Mouse (Mus musculus) forebrain, embryonic 15.5 days (tissue): Measurements from ENCODE around the gene Lcmt1. TPM values are rescaled to one million over a fixed set of nuclear protein-coding genes. Genes with fewer than 3 reads are reported as not detected.

Experiments used
- ATAC-seq: fragments of 200-750 bp; cut with Nextera tagmentation; replicated peaks from 2 replicates; pipeline ENCODE4 v1.8.0; 2017; ENCODE audit warnings: mild to moderate bottlenecking, moderate TSS enrichment, moderate library complexity
- H3K27ac ChIP-seq: fragments of 300-500 bp; sonication (generic); replicated peaks from 2 replicates; pipeline ENCODE4 v1.5.1; 2015; ENCODE audit warnings: mild to moderate bottlenecking, inconsistent platforms
- H3K27me3 ChIP-seq: fragments of 300-500 bp; sonication (generic); 2 replicates; pipeline ENCODE4 v1.6.1; 2015; ENCODE audit warnings: inconsistent platforms
- H3K36me3 ChIP-seq: fragments of 300-500 bp; sonication (generic); 2 replicates; pipeline ENCODE4 v1.6.1; 2015; ENCODE audit warnings: mild to moderate bottlenecking, inconsistent platforms
- H3K4me1 ChIP-seq: fragments of 300-500 bp; sonication (generic); 2 replicates; pipeline ENCODE4 v1.6.1; 2015; ENCODE audit warnings: inconsistent platforms
- H3K4me2 ChIP-seq: fragments of 300-500 bp; sonication (generic); replicated peaks from 2 replicates; pipeline ENCODE4 v1.6.1; 2015; ENCODE audit warnings: mild to moderate bottlenecking, inconsistent platforms
- H3K4me3 ChIP-seq: fragments of 300-500 bp; sonication (generic); 2 replicates; pipeline ENCODE4 v1.5.1; 2015; ENCODE audit warnings: mild to moderate bottlenecking, inconsistent platforms
- H3K9ac ChIP-seq: fragments of 300-500 bp; sonication (generic); replicated peaks from 2 replicates; pipeline ENCODE4 v1.6.1; 2015; ENCODE audit warnings: mild to moderate bottlenecking, inconsistent platforms
- H3K9me3 ChIP-seq: fragments of 300-500 bp; sonication (generic); 2 replicates; pipeline ENCODE4 v1.6.1; 2016; ENCODE audit warnings: inconsistent platforms
- WGBS: fragments of 180-500 bp; shearing (Covaris S2); methylation state at CpG from one replicate; pipeline ENCODE4 v1.1.7; 2015; ENCODE audit warnings: mixed read lengths; 5-methylcytosine and 5-hydroxymethylcytosine counted together
- polyA plus RNA-seq: library from polyadenylated mRNA; unstranded; fragments of >200 nt; fragmentation: Nextera tagmentation; extraction: Ambion mirVana; gene quantifications from 2 replicates; pipeline ENCODE4 v1.2.1, GENCODE M21; 2015

The Lcmt1 gene
- polyA plus RNA-seq, 1 experiment from 2014 or later = 102 TPM

DNA sequence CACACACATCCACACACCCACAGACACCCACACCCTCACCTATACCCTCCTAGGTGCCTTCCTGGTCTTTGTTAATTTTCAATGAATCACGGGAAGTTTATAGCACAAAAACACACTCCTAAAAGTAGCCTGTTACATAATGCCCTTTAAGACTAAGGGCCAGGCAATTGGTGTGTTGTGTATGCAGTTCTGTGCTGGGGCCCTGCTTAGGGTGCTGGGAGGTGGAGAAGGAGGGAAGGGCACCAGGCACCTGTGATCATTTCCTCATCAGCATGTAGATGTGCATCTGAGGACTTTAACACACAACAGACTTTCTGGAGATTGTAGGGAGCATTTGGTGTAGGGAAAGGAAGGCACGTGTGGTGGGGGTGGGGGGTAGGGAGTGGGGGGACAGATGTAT, 79.2 kb downstream of the Lcmt1 start:
- 89% methylated on average over 2 of the region's 2 CpGs for WGBS
- no peaks in the 10 kb centered on the region for H3K4me1 ChIP-seq
- no peaks in the 10 kb centered on the region for H3K9me3 ChIP-seq
- H3K9ac ChIP-seq = no peak overlapping the region
- no peak overlapping the region for H3K4me2 ChIP-seq
- H3K36me3 ChIP-seq = no peaks in the 10 kb centered on the region
- no peak overlapping the region for H3K27ac ChIP-seq
- no peak overlapping the region for H3K4me3 ChIP-seq
- no peaks in the 10 kb centered on the region for H3K27me3 ChIP-seq
- no peak for ATAC-seq

DNA sequence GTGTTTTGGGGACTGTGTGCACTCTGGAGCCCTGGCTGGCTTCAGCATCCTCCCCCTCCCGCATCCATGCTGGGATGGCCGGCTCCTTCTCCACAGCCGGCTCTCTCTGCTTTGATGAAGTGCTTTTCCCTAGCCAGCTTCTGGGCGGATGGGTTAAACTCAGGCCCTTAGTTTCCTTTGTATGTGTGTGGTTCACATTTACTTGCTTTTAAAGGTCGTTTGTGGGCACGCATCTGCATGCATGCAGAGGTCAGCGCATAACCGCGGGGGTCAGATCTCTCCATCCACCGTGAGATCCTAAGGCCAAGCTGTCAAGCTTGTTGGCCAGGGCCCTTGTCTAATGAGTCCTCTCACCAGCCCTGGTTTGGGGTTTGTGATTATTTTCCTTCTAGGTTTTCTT, 80.1 kb downstream of the Lcmt1 start:
- H3K9me3 ChIP-seq = no peaks in the 10 kb centered on the region
- H3K4me1 ChIP-seq = no peaks in the 10 kb centered on the region
- no peak overlapping the region for H3K4me3 ChIP-seq
- no peak for ATAC-seq
- no peaks in the 10 kb centered on the region for H3K36me3 ChIP-seq
- 71% methylated on average over 10 of the region's 10 CpGs for WGBS
- H3K27ac ChIP-seq = no peak overlapping the region
- H3K4me2 ChIP-seq = no peak overlapping the region
- no peaks in the 10 kb centered on the region for H3K27me3 ChIP-seq
- no peak overlapping the region for H3K9ac ChIP-seq

DNA sequence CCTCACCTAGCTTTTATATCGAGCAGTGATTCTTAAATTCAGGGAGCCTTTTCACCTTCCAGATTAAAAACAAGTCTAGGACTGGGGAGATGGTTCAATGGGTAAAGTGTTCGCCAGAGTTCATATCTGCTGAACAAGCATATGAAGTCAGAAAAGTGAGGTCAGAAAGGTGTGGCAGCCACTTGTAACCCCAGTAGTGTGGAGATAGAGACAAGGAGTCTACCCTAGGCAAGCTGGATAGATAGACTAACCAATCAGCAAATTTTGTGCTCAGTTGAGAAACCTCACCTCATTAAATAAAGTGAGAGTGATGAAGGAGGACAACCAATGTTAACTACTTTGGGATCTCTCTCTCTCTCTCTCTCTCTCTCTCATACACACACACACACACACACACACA, 80.9 kb downstream of the Lcmt1 start:
- WGBS = 88% methylated on average over 2 of the region's 2 CpGs
- no peaks in the 10 kb centered on the region for H3K36me3 ChIP-seq
- no peak overlapping the region for H3K4me2 ChIP-seq
- ATAC-seq = no peak
- no peaks in the 10 kb centered on the region for H3K4me1 ChIP-seq
- no peak overlapping the region for H3K27ac ChIP-seq
- no peaks in the 10 kb centered on the region for H3K27me3 ChIP-seq
- no peak overlapping the region for H3K9ac ChIP-seq
- no peak overlapping the region for H3K4me3 ChIP-seq
- no peaks in the 10 kb centered on the region for H3K9me3 ChIP-seq

- Histone ChIP-seq H3K9me3 (no peaks in the 10 kb centered on the region), H3K4me3 (no peak overlapping the region), H3K4me1 (no peaks in the 10 kb centered on the region), H3K4me2 (no peak overlapping the region), H3K36me3 (no peaks in the 10 kb centered on the region), H3K9ac (no peak overlapping the region), H3K27me3 (no peaks in the 10 kb centered on the region), H3K27ac (no peak overlapping the region)
- no peak for ATAC-seq
- 84% methylated on average over 6 of the region's 6 CpGs for WGBS
Measured at GRCm38 (mm10) chr7:123452551-123452950, 83.0 kb downstream of the Lcmt1 start.

DNA sequence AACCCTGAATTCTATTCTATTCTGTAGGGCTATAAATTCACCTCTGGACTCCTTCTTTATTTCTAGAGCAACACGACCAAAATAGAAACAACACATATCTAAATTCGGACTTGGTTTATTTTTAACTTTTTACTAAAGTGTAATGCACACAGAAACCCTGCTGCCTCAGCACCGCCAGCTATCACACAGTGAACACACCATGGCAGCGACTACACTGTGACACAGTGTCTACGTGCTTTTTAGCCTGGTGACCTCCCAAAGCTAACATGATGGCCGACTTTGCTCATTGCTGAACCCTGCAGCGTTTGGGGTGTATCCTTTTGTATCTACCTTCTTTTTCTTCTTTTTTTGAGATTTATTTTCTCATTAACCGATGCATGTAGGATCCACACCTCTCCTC, 83.5 kb downstream of the Lcmt1 start:
- Histone ChIP-seq H3K9ac (no peak overlapping the region), H3K27ac (no peak overlapping the region), H3K9me3 (no peaks in the 10 kb centered on the region), H3K4me3 (no peak overlapping the region), H3K27me3 (no peaks in the 10 kb centered on the region), H3K36me3 (no peaks in the 10 kb centered on the region), H3K4me1 (no peaks in the 10 kb centered on the region), H3K4me2 (no peak overlapping the region)
- ATAC-seq = no peak
- WGBS = 91% methylated on average over 8 of the region's 8 CpGs

- H3K27me3 ChIP-seq = no peaks in the 10 kb centered on the region
- H3K27ac ChIP-seq = no peak overlapping the region
- over 99% methylated on average over 3 of the region's 3 CpGs for WGBS
- H3K4me2 ChIP-seq = no peak overlapping the region
- H3K4me3 ChIP-seq = no peak overlapping the region
- no peak overlapping the region for H3K9ac ChIP-seq
- no peaks in the 10 kb centered on the region for H3K36me3 ChIP-seq
- no peaks in the 10 kb centered on the region for H3K4me1 ChIP-seq
- no peak for ATAC-seq
- no peaks in the 10 kb centered on the region for H3K9me3 ChIP-seq
Measured at GRCm38 (mm10) chr7:123455088-123455487, 85.5 kb downstream of the Lcmt1 start.

DNA sequence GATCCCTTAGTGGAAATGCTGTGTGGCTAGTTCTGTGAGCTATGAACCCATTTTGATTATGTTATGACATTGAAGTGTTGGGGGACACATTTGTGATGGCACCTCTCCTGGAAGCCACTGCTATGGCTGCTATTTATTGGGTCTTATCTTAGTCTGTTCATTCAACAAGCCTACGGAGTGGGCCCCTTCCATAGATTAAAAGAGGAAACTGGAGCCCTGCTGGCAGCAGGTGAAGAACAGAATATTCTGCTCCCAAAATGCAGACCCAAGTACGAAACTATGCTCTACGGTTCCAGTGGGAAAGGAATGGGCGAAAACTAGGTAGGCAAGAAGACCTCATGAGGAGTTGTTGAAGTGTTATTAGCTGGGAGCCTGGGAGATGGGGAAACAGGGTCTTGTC, 88.7 kb downstream of the Lcmt1 start:
- Histone ChIP-seq H3K4me3 (no peak overlapping the region), H3K27me3 (no peaks in the 10 kb centered on the region), H3K9ac (no peak overlapping the region), H3K4me1 (no peaks in the 10 kb centered on the region), H3K27ac (no peak overlapping the region), H3K4me2 (no peak overlapping the region), H3K9me3 (no peaks in the 10 kb centered on the region), H3K36me3 (no peaks in the 10 kb centered on the region)
- WGBS = 90% methylated on average over 4 of the region's 4 CpGs
- no peak for ATAC-seq

- Histone ChIP-seq H3K4me2 (no peak overlapping the region), H3K27ac (no peak overlapping the region), H3K9ac (no peak overlapping the region), H3K36me3 (no peaks in the 10 kb centered on the region), H3K27me3 (no peaks in the 10 kb centered on the region), H3K4me3 (no peak overlapping the region), H3K4me1 (no peaks in the 10 kb centered on the region), H3K9me3 (no peaks in the 10 kb centered on the region)
- ATAC-seq = no peak
- WGBS = 87% methylated on average over 4 of the region's 4 CpGs
Measured at GRCm38 (mm10) chr7:123459247-123459646, 89.7 kb downstream of the Lcmt1 start.

GRCm38 (mm10) chr7:123461316-123461715, 91.7 kb downstream of the Lcmt1 start:
- no peak for ATAC-seq
- Histone ChIP-seq H3K4me1 (no peaks in the 10 kb centered on the region), H3K9me3 (no peaks in the 10 kb centered on the region), H3K9ac (no peak overlapping the region), H3K27me3 (no peaks in the 10 kb centered on the region), H3K4me2 (no peak overlapping the region), H3K36me3 (no peaks in the 10 kb centered on the region), H3K4me3 (no peak overlapping the region), H3K27ac (no peak overlapping the region)
- 75% methylated on average over 4 of the region's 4 CpGs for WGBS

GRCm38 (mm10) chr7:123462070-123462501, 92.5 kb downstream of the Lcmt1 start, which contains the start of gene Aqp8:
Gene Aqp8 (plus strand): TSS chr7:123462291.
- Histone ChIP-seq H3K27ac (no peak within 1 kb of the TSS), H3K4me2 (no peak within 1 kb of the TSS), H3K9ac (no peak within 1 kb of the TSS), H3K4me3 (no peak within 1 kb of the TSS), H3K27me3 (no peaks in the 10 kb centered on the region), H3K9me3 (no peaks in the 10 kb centered on the region), H3K4me1 (no peaks in the 10 kb centered on the region), H3K36me3 (no peaks in the 10 kb centered on the region)
- ATAC-seq = no peak
- WGBS = 72% methylated on average over 9 of the region's 9 CpGs

GRCm38 (mm10) chr7:123463569-123463968, 94.0 kb downstream of the Lcmt1 start:
- Histone ChIP-seq H3K27ac (no peak overlapping the region), H3K4me1 (no peaks in the 10 kb centered on the region), H3K36me3 (no peaks in the 10 kb centered on the region), H3K27me3 (no peaks in the 10 kb centered on the region), H3K9me3 (no peaks in the 10 kb centered on the region), H3K4me2 (no peak overlapping the region), H3K9ac (no peak overlapping the region), H3K4me3 (no peak overlapping the region)
- WGBS = 90% methylated on average over 4 of the region's 4 CpGs
- ATAC-seq = no peak

GRCm38 (mm10) chr7:123465692-123466387, 96.3 kb downstream of the Lcmt1 start:
- Histone ChIP-seq H3K27me3 (no peaks in the 10 kb centered on the region), H3K9ac (no peak overlapping the region), H3K9me3 (no peaks in the 10 kb centered on the region), H3K36me3 (no peaks in the 10 kb centered on the region), H3K27ac (no peak overlapping the region), H3K4me1 (no peaks in the 10 kb centered on the region), H3K4me2 (no peak overlapping the region), H3K4me3 (no peak overlapping the region)
- WGBS = 40% methylated on average over 6 of the region's 6 CpGs
- peak; percentile 79; the same call in 1 of the 2 replicates for ATAC-seq

DNA sequence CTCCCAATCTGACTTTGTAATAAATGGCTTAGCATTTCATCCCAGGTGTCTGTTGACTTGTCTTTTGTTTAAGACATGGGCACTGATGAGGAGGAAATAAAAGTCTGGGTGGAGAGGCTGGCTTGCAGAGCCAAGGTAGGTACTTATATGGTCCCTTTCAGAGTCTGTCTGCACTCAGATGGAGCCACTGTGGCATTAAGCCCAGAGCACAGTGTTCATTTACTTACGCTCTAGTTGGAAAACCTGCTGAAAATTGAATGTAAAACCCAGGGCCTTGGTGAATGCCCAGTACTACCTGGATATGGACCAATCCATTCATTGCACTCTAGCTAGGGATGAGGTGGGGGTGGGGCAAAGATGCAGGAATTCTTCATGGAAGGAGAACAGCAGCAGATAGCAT, 98.4 kb downstream of the Lcmt1 start:
- Histone ChIP-seq H3K9ac (no peak overlapping the region), H3K36me3 (no peaks in the 10 kb centered on the region)
- WGBS = 80% methylated on average over 1 of the region's 1 CpGs

More for the DNA sequence above, 98.4 kb downstream of the Lcmt1 start:
- Histone ChIP-seq H3K9me3 (0 out of 2 replicates have a peak, but pooled peaks cover 4% of the 10 kb centered on the region), H3K4me3 (no peak overlapping the region), H3K27ac (no peak overlapping the region), H3K4me1 (no peaks in the 10 kb centered on the region), H3K4me2 (no peak overlapping the region), H3K27me3 (no peaks in the 10 kb centered on the region)
- no peak for ATAC-seq
